Mouse (Mus musculus) erythroblast, embryonic 14.5 days (primary cell): ENCODE results near the gene 2010003K11Rik. TPM values are rescaled to one million over a fixed set of nuclear protein-coding genes. Genes with fewer than 3 reads are reported as not detected.

ENCODE experiments used
- H3K27me3 ChIP-seq: 2 replicates; pipeline ENCODE4 v1.6.1; 2012; ENCODE audit warnings: inconsistent platforms; ENCODE audit not compliant: control insufficient read depth
- H3K36me3 ChIP-seq: 2 replicates; pipeline ENCODE4 v1.6.1; 2012; ENCODE audit warnings: mild to moderate bottlenecking, inconsistent platforms; ENCODE audit not compliant: control insufficient read depth
- H3K4me1 ChIP-seq: 2 replicates; pipeline ENCODE4 v1.6.1; 2012; ENCODE audit warnings: inconsistent platforms; ENCODE audit not compliant: control insufficient read depth
- H3K4me3 ChIP-seq: replicated peaks from 2 replicates; pipeline ENCODE3; 2012; ENCODE audit warnings: moderate library complexity, mild to moderate bottlenecking, inconsistent platforms
- H3K9me3 ChIP-seq: 2 replicates; pipeline ENCODE4 v1.6.1; 2012; ENCODE audit warnings: low read length, inconsistent platforms, mixed read lengths; ENCODE audit not compliant: control insufficient read depth
- GATA1 ChIP-seq: IDR thresholded peaks from 2 replicates; pipeline ENCODE4 v1.6.1; 2012; ENCODE audit warnings: low read length, inconsistent platforms, mixed read lengths
- TAL1 ChIP-seq: IDR thresholded peaks from 3 replicates; pipeline ENCODE4 v1.6.1; 2012; ENCODE audit warnings: low read length, inconsistent platforms, mixed read lengths
- polyA plus RNA-seq: library from polyadenylated mRNA; stranded (reverse); fragments of >175 nt; gene quantifications from 2 replicates; pipeline ENCODE4 v1.2.3, GENCODE M21; 2012

The 2010003K11Rik gene
- polyA plus RNA-seq, 1 experiment: not detected

DNA sequence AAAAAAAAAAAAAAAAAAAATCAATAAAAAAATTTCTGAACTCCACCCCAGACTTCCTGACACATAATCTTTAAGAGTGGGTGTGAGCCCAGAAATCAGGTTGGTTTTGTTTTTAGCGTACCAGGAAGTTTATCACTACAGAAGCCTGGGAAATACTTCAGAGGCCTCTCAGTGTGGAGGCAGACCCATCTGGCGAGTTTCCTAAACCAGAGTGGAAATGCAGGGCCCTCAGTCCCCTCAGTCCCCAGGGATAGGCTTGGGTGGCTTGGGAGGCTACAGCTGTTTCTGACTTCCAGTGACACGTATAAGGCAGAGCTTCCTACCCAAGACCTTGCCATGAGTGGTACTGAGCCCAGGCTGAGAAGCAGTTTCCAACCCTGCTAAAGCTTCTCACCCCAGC, 9.4 kb upstream of the 2010003K11Rik start:
- H3K9me3 ChIP-seq: no peaks in the 10 kb centered on the region
- no peak for TF ChIP-seq GATA1
- no peak for TF ChIP-seq TAL1
- no peak overlapping the region for H3K4me3 ChIP-seq
- peaks cover 16% of the 10 kb centered on the region for H3K27me3 ChIP-seq
- peaks cover 39% of the 10 kb centered on the region for H3K4me1 ChIP-seq
- peaks cover 3% of the 10 kb centered on the region for H3K36me3 ChIP-seq

GRCm38 (mm10) chr19:4504830-4505229, 6.4 kb upstream of the 2010003K11Rik start:
- Histone ChIP-seq H3K36me3 (no peaks in the 10 kb centered on the region), H3K9me3 (no peaks in the 10 kb centered on the region), H3K27me3 (no peaks in the 10 kb centered on the region; the same call in 1 of the 2 replicates), H3K4me3 (no peak overlapping the region), H3K4me1 (peaks cover 23% of the 10 kb centered on the region)
- TF ChIP-seq TAL1 (no peak), GATA1 (peak; percentile 61; the same call in 1 of the 2 replicates)

- Histone ChIP-seq H3K4me3 (no peak overlapping the region), H3K27me3 (no peaks in the 10 kb centered on the region; the same call in 1 of the 2 replicates), H3K9me3 (no peaks in the 10 kb centered on the region), H3K4me1 (peaks cover 23% of the 10 kb centered on the region), H3K36me3 (no peaks in the 10 kb centered on the region)
- TF ChIP-seq GATA1: no peak
- TF ChIP-seq TAL1: no peak
Observed at GRCm38 (mm10) chr19:4502701-4503100, 4.3 kb upstream of the 2010003K11Rik start.

DNA sequence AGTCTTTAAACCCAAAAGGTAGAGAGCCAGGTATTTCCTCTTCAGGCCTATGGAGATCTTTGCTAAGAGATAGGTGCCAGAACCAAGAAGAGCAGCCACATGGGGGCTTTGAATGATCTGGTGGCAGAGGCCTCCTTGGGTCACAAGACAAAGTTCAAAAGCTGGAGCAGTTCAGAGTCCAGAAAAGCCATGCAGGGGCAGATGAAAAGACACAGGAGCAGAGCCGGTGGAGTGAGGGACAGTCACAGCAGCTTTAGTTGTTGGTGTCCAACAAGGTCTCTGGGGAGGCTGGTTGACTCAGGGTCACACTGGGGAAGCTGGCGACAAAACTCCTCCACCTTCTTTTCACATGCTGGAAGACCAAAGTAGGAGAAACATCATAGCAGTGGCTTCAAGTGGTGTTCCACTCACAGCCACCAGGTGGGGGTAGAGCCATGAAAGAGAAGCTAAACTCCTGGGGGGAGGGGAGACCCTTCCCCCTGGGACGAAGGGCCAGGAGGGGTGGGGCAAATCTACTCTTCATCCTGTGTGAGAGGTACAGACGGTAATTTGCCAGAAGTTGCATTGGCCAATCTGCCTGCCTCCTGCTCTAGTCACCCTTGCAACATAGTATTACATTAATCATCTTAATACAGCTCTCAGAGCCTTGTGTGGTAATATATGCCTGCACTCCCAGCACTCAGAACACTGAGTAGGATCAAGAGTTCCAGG, 965 bp downstream of the 2010003K11Rik start:
- H3K27me3 ChIP-seq: peaks cover 3% of the 10 kb centered on the region; the same call in 1 of the 2 replicates
- no peak for TF ChIP-seq TAL1
- no peak overlapping the region for H3K4me3 ChIP-seq
- H3K9me3 ChIP-seq: no peaks in the 10 kb centered on the region
- H3K36me3 ChIP-seq: no peaks in the 10 kb centered on the region
- H3K4me1 ChIP-seq: peaks cover 18% of the 10 kb centered on the region

DNA sequence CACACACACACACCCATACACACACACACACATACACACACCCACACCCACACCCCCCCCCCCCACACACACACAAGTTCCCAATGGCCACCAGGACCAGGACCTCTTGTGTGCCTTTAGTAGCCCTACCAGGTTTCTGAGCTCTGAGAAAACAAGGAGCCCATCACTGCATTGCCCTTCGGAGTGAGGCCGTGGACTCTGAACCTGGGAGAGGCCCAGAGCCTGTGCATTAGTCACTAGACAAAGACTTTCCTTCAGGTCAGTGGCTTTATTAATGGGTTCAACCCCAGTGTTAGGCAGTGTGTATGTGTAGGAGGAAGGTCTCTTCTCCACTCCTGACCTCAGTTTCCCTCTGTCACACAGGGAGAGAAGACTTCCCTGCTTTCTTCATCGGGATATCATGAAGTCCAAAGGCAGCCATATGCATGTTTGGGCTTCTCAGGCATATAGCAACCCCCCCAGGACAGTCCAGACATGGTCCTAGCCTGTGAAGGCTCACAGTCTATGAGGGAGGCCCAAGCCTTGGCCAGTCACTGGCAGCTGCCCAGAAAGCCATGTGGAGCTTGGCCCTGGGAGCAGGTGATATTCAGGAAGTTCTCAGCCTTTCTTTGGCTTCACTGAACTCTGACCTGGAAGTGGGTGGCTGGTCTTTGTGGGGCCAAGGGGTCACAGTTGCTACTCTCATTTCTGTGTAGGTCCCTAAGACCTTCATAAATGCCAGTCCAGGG, 1.7 kb downstream of the 2010003K11Rik start:
- no peaks in the 10 kb centered on the region for H3K36me3 ChIP-seq
- no peaks in the 10 kb centered on the region for H3K9me3 ChIP-seq
- peaks cover 3% of the 10 kb centered on the region; the same call in 1 of the 2 replicates for H3K27me3 ChIP-seq
- H3K4me3 ChIP-seq: no peak overlapping the region
- H3K4me1 ChIP-seq: peaks cover 18% of the 10 kb centered on the region
- TF ChIP-seq GATA1: no peak
- TF ChIP-seq TAL1: no peak

DNA sequence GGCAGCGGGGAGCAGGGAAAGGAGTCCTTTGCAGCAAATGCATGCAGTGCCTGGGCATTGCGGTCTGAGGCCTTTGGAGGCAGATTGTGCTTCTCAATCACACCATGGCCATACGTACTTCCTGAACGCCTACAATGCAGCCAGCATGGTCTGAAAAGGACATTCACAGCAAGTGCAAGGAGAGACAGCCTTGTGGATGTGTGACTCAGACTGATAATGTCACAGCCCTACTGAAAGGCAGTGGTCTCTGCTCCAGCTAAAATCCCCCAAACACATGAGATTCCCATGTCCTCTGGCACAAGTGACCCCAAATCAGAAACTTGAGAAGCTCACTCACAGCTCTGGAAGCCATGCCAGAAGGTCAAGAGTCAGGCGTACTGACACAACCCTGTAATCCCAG, 2.6 kb downstream of the 2010003K11Rik start:
- Histone ChIP-seq H3K36me3 (no peaks in the 10 kb centered on the region), H3K27me3 (peaks cover 3% of the 10 kb centered on the region; the same call in 1 of the 2 replicates), H3K4me3 (no peak overlapping the region), H3K4me1 (peaks cover 17% of the 10 kb centered on the region), H3K9me3 (no peaks in the 10 kb centered on the region)
- TF ChIP-seq GATA1 (no peak), TAL1 (no peak)

DNA sequence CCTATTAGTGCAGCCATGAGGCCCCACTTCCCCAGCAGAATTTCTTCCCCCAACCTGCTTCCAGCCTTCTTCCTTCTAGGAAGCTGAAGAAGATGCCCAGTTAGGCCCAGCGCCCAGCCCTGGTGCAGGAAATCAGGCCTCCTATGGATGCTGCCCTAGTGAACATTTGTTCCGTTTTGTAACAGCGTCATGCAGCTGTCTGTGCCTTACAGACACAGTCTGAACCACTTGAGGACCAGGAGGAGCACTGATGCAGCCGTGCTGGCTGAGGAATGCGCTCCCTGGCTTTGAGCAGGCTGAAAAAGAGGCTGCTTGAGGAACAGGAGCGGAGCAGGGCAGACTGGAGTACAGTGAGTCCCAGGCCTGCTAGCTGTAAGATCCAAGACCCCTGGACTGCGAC, 3.7 kb downstream of the 2010003K11Rik start:
- peaks cover 17% of the 10 kb centered on the region for H3K4me1 ChIP-seq
- H3K27me3 ChIP-seq: peaks cover 3% of the 10 kb centered on the region; the same call in 1 of the 2 replicates
- no peaks in the 10 kb centered on the region for H3K36me3 ChIP-seq
- H3K9me3 ChIP-seq: no peaks in the 10 kb centered on the region
- no peak overlapping the region for H3K4me3 ChIP-seq
- no peak for TF ChIP-seq TAL1
- TF ChIP-seq GATA1: no peak

DNA sequence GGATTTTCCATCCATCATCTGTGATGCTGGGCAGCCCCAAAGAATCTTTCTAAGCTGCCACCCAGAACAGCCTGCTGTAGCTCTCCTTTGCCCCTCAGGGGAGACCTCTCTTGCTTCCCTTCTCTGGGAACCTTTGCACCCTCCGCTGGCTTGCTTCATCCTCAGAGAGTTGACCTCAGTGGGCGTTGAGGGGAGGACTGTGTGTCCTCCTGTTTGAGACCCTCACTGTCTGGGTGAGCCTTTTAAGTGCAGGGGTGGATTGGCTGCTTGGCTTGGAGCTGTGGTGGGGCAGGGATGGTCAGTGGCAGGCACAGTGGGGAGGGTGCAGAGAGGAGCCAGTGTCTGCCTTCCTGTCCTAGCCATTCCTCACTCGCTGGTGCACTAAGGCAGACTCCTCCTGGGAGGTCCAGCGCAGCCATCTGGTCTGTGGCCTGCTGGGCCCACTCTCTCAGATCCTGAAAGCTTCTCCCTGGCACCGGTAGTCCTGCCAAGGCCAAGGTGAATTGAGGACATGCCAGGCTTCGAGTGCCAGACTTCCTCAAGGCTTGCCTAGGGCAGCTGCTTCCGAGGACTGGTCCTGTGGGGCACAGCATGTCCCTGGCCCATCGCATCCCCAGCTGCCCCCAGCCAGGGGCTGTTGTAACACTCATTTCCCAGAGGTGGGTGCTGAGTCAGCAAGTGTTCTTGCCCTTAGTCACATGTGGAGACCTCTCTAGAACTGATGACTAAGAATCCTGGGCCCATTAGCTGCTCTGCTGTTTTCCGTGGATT, 5.7 kb downstream of the 2010003K11Rik start:
- Histone ChIP-seq H3K36me3 (no peaks in the 10 kb centered on the region), H3K4me3 (no peak overlapping the region), H3K9me3 (no peaks in the 10 kb centered on the region), H3K4me1 (peaks cover 5% of the 10 kb centered on the region), H3K27me3 (peaks cover 3% of the 10 kb centered on the region; the same call in 1 of the 2 replicates)
- TF ChIP-seq GATA1 (no peak), TAL1 (no peak)
